24 mouse cellular contexts compared by ENCODE assay signal in genomic region chr1:91317656-91318055, GRCm38 (mm10). TPM values are rescaled to one million over a fixed set of nuclear protein-coding genes. Genes with fewer than 3 reads are reported as not detected.
DNase-seq lines count a peak whose midpoint lies in the region; ATAC-seq and TF ChIP-seq lines count a peak whose summit lies in the region.
"Had no signal": no experiment of that assay in that cellular context is flagged by ENCODE, and none has a peak within 500 bp of the region (broad histone marks: within the 10 kb centered on the region; RNA-seq: fewer than 3 reads in every experiment).

No protein-coding gene starts in this region.

- DNase-seq in heart, postnatal 0 days (ENCODE audit: low spot score): peak; percentile 15
- DNase-seq in heart, postnatal 4 days: no peak
- DNase-seq in kidney, adult 8-10 months: peak; percentile 67 to 82
- no peak for DNase-seq in kidney, postnatal 4 days
- DNase-seq in kidney, postnatal 14 days: peak; percentile 54
- DNase-seq in kidney, postnatal 36 days: peak; percentile 68 to 81
- DNase-seq: adrenal gland, postnatal 14 days; cerebellum, adult 18-20 months; cerebellum, postnatal 10 days; gastrocnemius, adult 2 months; gastrocnemius, postnatal 25 days; heart, postnatal 36 days had no signal

- no peaks in the 10 kb centered on the region for H3K27me3 ChIP-seq in heart, postnatal 0 days (ENCODE audit: control insufficient read depth, insufficient read depth, low read length)
- H3K27me3 ChIP-seq: CH12.LX; hindbrain, embryonic 12.5 days; Patski had no signal

- WGBS in heart, postnatal 0 days: 64% methylated on average over 6 of the region's 6 CpGs

- H3K4me2 ChIP-seq in heart, postnatal 0 days (ENCODE audit: low read depth, low read length): no peak overlapping the region
- H3K4me2 ChIP-seq: hindbrain, embryonic 12.5 days had no signal

- TF ChIP-seq CTCF in heart, postnatal 0 days (IDR thresholded peaks at IDR 0.05; ENCODE audit: low read depth): no peak

- H3K36me3 ChIP-seq in heart, postnatal 0 days (replicated peaks; ENCODE audit: control insufficient read depth, insufficient read depth, low read length): no peaks in the 10 kb centered on the region; the same call in 1 of the 2 replicates
- H3K36me3 ChIP-seq: hindbrain, embryonic 12.5 days had no signal

- H3K9me3 ChIP-seq in heart, postnatal 0 days (replicated peaks; ENCODE audit: control insufficient read depth, low read length): no peaks in the 10 kb centered on the region
- H3K9me3 ChIP-seq: embryonic facial prominence, embryonic 10.5 days; forebrain, embryonic 10.5 days; hindbrain, embryonic 12.5 days had no signal

- TF ChIP-seq EP300 in heart, postnatal 0 days (IDR thresholded peaks at IDR 0.05; ENCODE audit: low read depth): no peak

- no peak overlapping the region for H3K9ac ChIP-seq in heart, postnatal 0 days (replicated peaks; ENCODE audit: low read depth, low read length)
- H3K9ac ChIP-seq: hindbrain, embryonic 12.5 days had no signal

- no peak; the same call in 1 of the 2 replicates for ATAC-seq in heart, postnatal 0 days (ENCODE audit: insufficient read depth, low read depth)
- ATAC-seq: activated CD4-positive, CD25-positive, alpha-beta regulatory T cell, adult 4 months; forebrain, embryonic 14.5 days; hindbrain, embryonic 16.5 days; Patski had no signal

- H3K4me3 ChIP-seq in heart, postnatal 0 days (ENCODE audit: low read depth, low read length): no peak overlapping the region
- H3K4me3 ChIP-seq: embryonic facial prominence, embryonic 10.5 days; erythroblast, embryonic 14.5 days; forebrain, embryonic 10.5 days; gastrocnemius, adult 2 months; hindbrain, embryonic 12.5 days had no signal

- no peak overlapping the region for H3K27ac ChIP-seq in heart, postnatal 0 days (ENCODE audit: low read depth)
- H3K27ac ChIP-seq: embryonic facial prominence, embryonic 10.5 days; forebrain, embryonic 10.5 days; gastrocnemius, adult 2 months; hindbrain, embryonic 12.5 days had no signal

- H3K4me1 ChIP-seq in heart, postnatal 0 days (ENCODE audit: control insufficient read depth, insufficient read depth): peaks cover 22% of the 10 kb centered on the region

RNA-seq across cellular contexts. Expression of gene Espnl, which starts 4.2 kb away (rescaled TPM):
- total RNA-seq in heart, postnatal 0 days (2014; rRNA removed; ENCODE audit: low replicate concordance): 0.89 TPM in 1 of 2 replicates, not detected in the other
- 0.04 TPM in 1 of 2 replicates, not detected in the other for polyA plus RNA-seq in heart, postnatal 0 days (2015; fragmentation: Nextera tagmentation; extraction: Ambion mirVana)
- total RNA-seq in heart, postnatal 4 days (2021): under 1 TPM; 0.14 to 0.18 TPM
- total RNA-seq: adrenal gland, postnatal 14 days; gastrocnemius, adult 2 months; heart, adult 8-10 months had no signal
- polyA plus RNA-seq: activated CD4-positive, CD25-positive, alpha-beta regulatory T cell, adult 4 months; embryonic facial prominence, embryonic 14.5 days; forebrain, embryonic 10.5 days had no signal

RNA-seq across cellular contexts. Expression of gene Scly, which starts 19.5 kb away (rescaled TPM):
- total RNA-seq in heart, postnatal 0 days (2014; rRNA removed; ENCODE audit: low replicate concordance): 14.0 and 18.5 TPM in 2 replicates
- 9.6 and 10.0 TPM in 2 replicates for polyA plus RNA-seq in heart, postnatal 0 days (2015; fragmentation: Nextera tagmentation; extraction: Ambion mirVana)
- 10 to 100 TPM; 14.4 to 17.5 TPM for total RNA-seq in heart, postnatal 4 days (2021)

RNA-seq across cellular contexts. Expression of gene Klhl30, which starts 33.2 kb away (rescaled TPM):
- 78.6 and 83.2 TPM in 2 replicates for total RNA-seq in heart, postnatal 0 days (2014; rRNA removed; ENCODE audit: low replicate concordance)
- 64.0 and 68.6 TPM in 2 replicates for polyA plus RNA-seq in heart, postnatal 0 days (2015; fragmentation: Nextera tagmentation; extraction: Ambion mirVana)
- 10 to 100 TPM; 51.2 to 55.4 TPM for total RNA-seq in heart, postnatal 4 days (2021)
- total RNA-seq: granulocyte monocyte progenitor cell, adult 5-6 weeks had no signal
- polyA plus RNA-seq: activated CD4-positive, CD25-positive, alpha-beta regulatory T cell, adult 4 months; erythroblast, embryonic 14.5 days had no signal

RNA-seq across cellular contexts. Expression of gene Erfe, which starts 48.6 kb away (rescaled TPM):
- total RNA-seq in heart, postnatal 0 days (2014; rRNA removed; ENCODE audit: low replicate concordance): 0.19 and 0.46 TPM in 2 replicates
- 0.40 and 0.71 TPM in 2 replicates for polyA plus RNA-seq in heart, postnatal 0 days (2015; fragmentation: Nextera tagmentation; extraction: Ambion mirVana)
- 1 to 10 TPM; 1.1 to 1.4 TPM for total RNA-seq in heart, postnatal 4 days (2021)
- total RNA-seq: heart, postnatal 36 days had no signal
- polyA plus RNA-seq: activated CD4-positive, CD25-positive, alpha-beta regulatory T cell, adult 4 months had no signal

Comparison
In these comparisons a context has a peak if more than half of its experiments do, and no peak if none do; other contexts are left out.
1. DNase-seq: peak in heart, postnatal 0 days (single experiment), kidney, adult 8-10 months (2 of 2), kidney, postnatal 14 days (single experiment) and kidney, postnatal 36 days (2 of 2); none in heart, postnatal 4 days (single experiment) and kidney, postnatal 4 days (0 of 2).